Mouse (Mus musculus): Measurements from ENCODE around the gene Ivd.

DNA sequence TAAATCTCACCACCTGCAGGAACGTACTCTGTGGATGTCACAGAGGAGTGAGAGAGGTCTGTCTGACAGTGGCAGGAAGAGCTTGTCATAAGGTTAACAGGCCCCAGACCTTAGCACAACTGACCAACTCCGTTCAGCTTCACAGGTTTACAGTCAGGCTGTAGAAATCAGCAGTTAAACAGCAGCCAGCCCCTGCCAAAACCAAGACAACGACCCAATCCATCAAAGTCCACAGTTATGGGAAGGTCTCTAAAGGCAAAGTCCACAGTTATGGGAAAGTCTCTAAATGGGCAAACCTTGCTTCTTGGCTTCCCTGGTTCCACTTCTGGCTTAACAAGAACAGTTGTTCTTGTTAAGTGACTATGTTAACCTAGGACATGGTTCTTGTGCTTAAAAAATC, 17.3 kb upstream of the Ivd start:
- TF ChIP-seq CTCF (IDR thresholded peaks at IDR 0.05; ENCODE audit: low read depth) (no peak), EP300 (IDR thresholded peaks at IDR 0.05; ENCODE audit: low read depth) (no peak)

Data from liver, postnatal 0 days (tissue).